8 mouse cellular contexts compared by ENCODE assay signal in the genomic region with DNA sequence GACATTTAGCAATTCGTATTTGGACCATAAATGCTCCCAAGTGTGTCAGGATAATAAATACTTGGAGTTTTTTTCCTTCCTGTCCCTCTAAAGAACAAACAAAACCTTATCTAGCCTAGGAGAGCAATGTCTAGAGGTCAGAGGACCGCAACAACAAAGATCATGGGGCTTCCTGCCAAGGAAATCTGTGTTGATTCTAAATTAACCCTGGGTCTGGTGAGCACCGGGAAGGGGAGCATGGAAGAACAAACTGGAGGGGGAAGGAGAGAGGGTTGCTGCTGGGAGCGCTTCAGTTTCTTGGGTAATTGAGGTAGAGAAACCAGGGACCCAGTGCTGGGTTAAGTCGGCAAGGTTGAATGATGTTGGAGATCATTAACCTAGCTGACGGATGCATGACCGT. TPM values are rescaled to one million over a fixed set of nuclear protein-coding genes. Genes with fewer than 3 reads are reported as not detected.
DNase-seq lines count a peak whose midpoint lies in the region; ATAC-seq and TF ChIP-seq lines count a peak whose summit lies in the region.

No protein-coding gene starts in this region.

- no peak for DNase-seq in G1E (ENCODE audit: low spot score)
- no peak for DNase-seq in embryonic facial prominence, embryonic 10.5 days (ENCODE audit: low spot score)
- DNase-seq in liver, embryonic 14.5 days (ENCODE audit: low read depth in 3 of 3, low spot score in 3 of 3) = no peak
- DNase-seq in thymus, postnatal 36 days = no peak
- DNase-seq in layer of hippocampus, adult 8-10 months (ENCODE audit: low spot score in 2 of 2) = no peak
- no peak for DNase-seq in gastrocnemius, adult 8-10 months (ENCODE audit: low spot score in 2 of 2)

- H3K9me3 ChIP-seq in G1E (replicated peaks) = no peaks in the 10 kb centered on the region
- no peaks in the 10 kb centered on the region for H3K9me3 ChIP-seq in embryonic facial prominence, embryonic 10.5 days
- H3K9me3 ChIP-seq in hindbrain, embryonic 16.5 days (ENCODE audit: control insufficient read depth, low read length) = no peaks in the 10 kb centered on the region
- H3K9me3 ChIP-seq in liver, embryonic 14.5 days (ENCODE audit: control insufficient read depth, low read length) = no peaks in the 10 kb centered on the region

- no peak for TF ChIP-seq POLR2A in olfactory bulb, adult 2 months (IDR thresholded peaks at IDR 0.05; ENCODE audit: insufficient read depth, low read depth, low read length)

- H3K4me2 ChIP-seq in hindbrain, embryonic 16.5 days (ENCODE audit: low read length) = peak overlapping the region; percentile 97
- peak overlapping the region; percentile 63 for H3K4me2 ChIP-seq in liver, embryonic 14.5 days (ENCODE audit: low read depth)

- 11% methylated on average over 7 of the region's 7 CpGs for WGBS in embryonic facial prominence, embryonic 10.5 days
- WGBS in hindbrain, embryonic 16.5 days = 14% methylated on average over 7 of the region's 7 CpGs
- WGBS in liver, embryonic 14.5 days (ENCODE audit: insufficient replicate concordance) = 17% methylated on average over 7 of the region's 7 CpGs
- 45% methylated on average over 7 of the region's 7 CpGs for WGBS in olfactory bulb, adult 2 months

- H3K36me3 ChIP-seq in G1E (replicated peaks) = no peaks in the 10 kb centered on the region
- H3K36me3 ChIP-seq in embryonic facial prominence, embryonic 10.5 days (replicated peaks) = no peaks in the 10 kb centered on the region
- H3K36me3 ChIP-seq in hindbrain, embryonic 16.5 days (ENCODE audit: control insufficient read depth, insufficient read depth, low read length) = no peaks in the 10 kb centered on the region
- H3K36me3 ChIP-seq in liver, embryonic 14.5 days (replicated peaks; ENCODE audit: control insufficient read depth, insufficient read depth, low read depth) = no peaks in the 10 kb centered on the region

- peaks cover 14% of the 10 kb centered on the region for H3K4me1 ChIP-seq in G1E (ENCODE audit: insufficient read depth, low read depth, low read length)
- H3K4me1 ChIP-seq in embryonic facial prominence, embryonic 10.5 days = peaks cover 24% of the 10 kb centered on the region
- H3K4me1 ChIP-seq in hindbrain, embryonic 16.5 days (ENCODE audit: control insufficient read depth, insufficient read depth, low read depth, low read length) = peaks cover 10% of the 10 kb centered on the region
- 0 out of 4 replicates have a peak, but pooled peaks cover 0 to 2% of the 10 kb centered on the region in 2 experiments for H3K4me1 ChIP-seq in liver, embryonic 14.5 days (replicated peaks; ENCODE audit: control insufficient read depth in 2 of 2, insufficient read depth in 2 of 2, low read length in 1 of 2)
- H3K4me1 ChIP-seq in olfactory bulb, adult 2 months (ENCODE audit: control insufficient read depth, insufficient read depth, low read length) = peaks cover 8% of the 10 kb centered on the region

- no peak for TF ChIP-seq EP300 in liver, embryonic 14.5 days (IDR thresholded peaks at IDR 0.05; ENCODE audit: low read depth)

- no peak for TF ChIP-seq CTCF in G1E (IDR thresholded peaks at IDR 0.05; ENCODE audit: low read depth, low read length)
- TF ChIP-seq CTCF in liver, embryonic 14.5 days (IDR thresholded peaks at IDR 0.05; ENCODE audit: low read depth) = no peak
- TF ChIP-seq CTCF in olfactory bulb, adult 2 months (IDR thresholded peaks at IDR 0.05; ENCODE audit: insufficient read depth, low read depth, low read length) = no peak

- peak overlapping the region; percentile 63; the same call in 1 of the 2 replicates for H3K9ac ChIP-seq in hindbrain, embryonic 16.5 days (ENCODE audit: low read depth, low read length)
- H3K9ac ChIP-seq in liver, embryonic 14.5 days (replicated peaks) = no peak overlapping the region

- H3K27me3 ChIP-seq in G1E (ENCODE audit: insufficient read depth, low read length) = peaks cover 21% of the 10 kb centered on the region
- H3K27me3 ChIP-seq in embryonic facial prominence, embryonic 10.5 days (replicated peaks; ENCODE audit: low read depth, poor library complexity, severe bottlenecking) = peaks cover 49% of the 10 kb centered on the region
- no peaks in the 10 kb centered on the region for H3K27me3 ChIP-seq in hindbrain, embryonic 16.5 days (replicated peaks; ENCODE audit: control insufficient read depth, insufficient read depth, low read length)
- peaks cover 26% of the 10 kb centered on the region for H3K27me3 ChIP-seq in liver, embryonic 14.5 days (ENCODE audit: control insufficient read depth, insufficient read depth, low read length)

- peak overlapping the region; percentile 78; the same call in 1 of the 2 replicates for H3K4me3 ChIP-seq in G1E (ENCODE audit: low read depth, low read length)
- peak overlapping the region; percentile 81 for H3K4me3 ChIP-seq in embryonic facial prominence, embryonic 10.5 days
- peak overlapping the region; percentile 56 for H3K4me3 ChIP-seq in hindbrain, embryonic 16.5 days (ENCODE audit: low read length)
- H3K4me3 ChIP-seq in liver, embryonic 14.5 days (ENCODE audit: insufficient read depth in 1 of 2, low read depth in 2 of 2, low read length in 2 of 2) = peak overlapping the region in 1 of 2 experiments; percentile 63; a peak in 3 of 4 replicates
- H3K4me3 ChIP-seq in olfactory bulb, adult 2 months (ENCODE audit: insufficient read depth, low read depth, low read length) = peak overlapping the region; percentile 95; the same call in 1 of the 2 replicates

- no peak for ATAC-seq in G1E (ENCODE audit: extremely low read depth, insufficient number of reproducible peaks, low FRiP score, poor library complexity, severe bottlenecking)
- no peak for ATAC-seq in hindbrain, embryonic 16.5 days
- ATAC-seq in liver, embryonic 14.5 days (ENCODE audit: insufficient read depth) = peak; percentile 21; the same call in 1 of the 2 replicates

- H3K27ac ChIP-seq in embryonic facial prominence, embryonic 10.5 days (replicated peaks) = no peak overlapping the region
- H3K27ac ChIP-seq in hindbrain, embryonic 16.5 days (ENCODE audit: low read depth, low read length) = no peak overlapping the region
- H3K27ac ChIP-seq in liver, embryonic 14.5 days = no peak overlapping the region
- no peak overlapping the region for H3K27ac ChIP-seq in olfactory bulb, adult 2 months (ENCODE audit: insufficient read depth, low read depth, low read length)

RNA-seq across cellular contexts. Expression of gene Depdc7, which starts 0.5 kb away (rescaled TPM):
- total RNA-seq in G1E (2014; fragmentation: Nextera tagmentation) (1.4 and 2.4 TPM in 2 replicates), G1E (2017) (6.7 and 7.0 TPM in 2 replicates)
- 1.4 and 1.8 TPM in 2 replicates for polyA plus RNA-seq in G1E (2012)
- polyA plus RNA-seq in embryonic facial prominence, embryonic 10.5 days (2016; fragmentation: Nextera tagmentation; extraction: Ambion mirVana) = 2.5 and 2.8 TPM in 2 replicates
- polyA plus RNA-seq in hindbrain, embryonic 16.5 days (2015; fragmentation: Nextera tagmentation; extraction: Ambion mirVana) = 1.8 and 1.9 TPM in 2 replicates
- 3.9 and 5.7 TPM in 2 replicates for polyA plus RNA-seq in liver, embryonic 14.5 days (2012; rRNA removed)
- 9.5 and 9.8 TPM in 2 replicates for polyA plus RNA-seq in liver, embryonic 14.5 days (2014; fragmentation: Nextera tagmentation; extraction: Ambion mirVana)
- not detected in 2 replicates for polyA plus RNA-seq in olfactory bulb, adult 2 months (2012; ENCODE audit: insufficient read depth, insufficient read length, low replicate concordance, missing spikeins)
- total RNA-seq in layer of hippocampus, adult 8-10 months (2022) = 1 to 10 TPM; 2.6 to 3.6 (median 3.2) TPM
- total RNA-seq in gastrocnemius, adult 8-10 months (2022) = 1 to 10 TPM; 1.4 to 2.9 (median 2.5) TPM

RNA-seq across cellular contexts. Expression of gene Pin1rt1, which starts 27.0 kb away (rescaled TPM):
- total RNA-seq in G1E (2014; fragmentation: Nextera tagmentation) = not detected in 2 replicates
- total RNA-seq in G1E (2017) = not detected in 2 replicates
- not detected in 2 replicates for polyA plus RNA-seq in G1E (2012)
- polyA plus RNA-seq in embryonic facial prominence, embryonic 10.5 days (2016; fragmentation: Nextera tagmentation; extraction: Ambion mirVana) = 0.16 TPM in 1 of 2 replicates, not detected in the other
- polyA plus RNA-seq in hindbrain, embryonic 16.5 days (2015; fragmentation: Nextera tagmentation; extraction: Ambion mirVana) = 0.30 TPM in 1 of 2 replicates, not detected in the other
- polyA plus RNA-seq in liver, embryonic 14.5 days (2012; rRNA removed) = not detected in 2 replicates
- polyA plus RNA-seq in liver, embryonic 14.5 days (2014; fragmentation: Nextera tagmentation; extraction: Ambion mirVana) = not detected in 2 replicates
- polyA plus RNA-seq in olfactory bulb, adult 2 months (2012; ENCODE audit: insufficient read depth, insufficient read length, low replicate concordance, missing spikeins) = not detected in 2 replicates
- not detected for total RNA-seq in layer of hippocampus, adult 8-10 months (2022)
- total RNA-seq in gastrocnemius, adult 8-10 months (2022) = not detected

RNA-seq across cellular contexts. Expression of gene Tcp11l1, which starts 31.2 kb away (rescaled TPM):
- total RNA-seq in G1E (2014; fragmentation: Nextera tagmentation) (15.6 and 17.5 TPM in 2 replicates), G1E (2017) (13.5 and 13.6 TPM in 2 replicates)
- polyA plus RNA-seq in G1E (2012) = 7.2 and 7.8 TPM in 2 replicates
- 48.5 and 52.2 TPM in 2 replicates for polyA plus RNA-seq in embryonic facial prominence, embryonic 10.5 days (2016; fragmentation: Nextera tagmentation; extraction: Ambion mirVana)
- polyA plus RNA-seq in hindbrain, embryonic 16.5 days (2015; fragmentation: Nextera tagmentation; extraction: Ambion mirVana) = 48.8 and 55.5 TPM in 2 replicates
- polyA plus RNA-seq in liver, embryonic 14.5 days (2012; rRNA removed) = 1.0 and 2.5 TPM in 2 replicates
- 5.0 and 5.2 TPM in 2 replicates for polyA plus RNA-seq in liver, embryonic 14.5 days (2014; fragmentation: Nextera tagmentation; extraction: Ambion mirVana)
- not detected in 2 replicates for polyA plus RNA-seq in olfactory bulb, adult 2 months (2012; ENCODE audit: insufficient read depth, insufficient read length, low replicate concordance, missing spikeins)
- 10 to 100 TPM; 39.0 to 53.4 (median 42.7) TPM for total RNA-seq in layer of hippocampus, adult 8-10 months (2022)
- 10 to 100 TPM in 1 of 4 experiments, 1 to 10 TPM in 3; 8.7 to 11.7 (median 9.2) TPM for total RNA-seq in gastrocnemius, adult 8-10 months (2022)
